Mouse (Mus musculus) kidney, adult 2 months (tissue): ENCODE data around the gene Ifnar2.

Source experiments
- CTCF ChIP-seq: fragments of 200-500 bp; conservative IDR thresholded peaks from 2 replicates; pipeline ENCODE4 v1.5.1; 2011; ENCODE audit warnings: low read depth, mild to moderate bottlenecking, control low read depth, low read length, moderate library complexity, mixed read lengths; ENCODE audit not compliant: insufficient read depth, insufficient read length
- POLR2A ChIP-seq: fragments of 200-500 bp; IDR thresholded peaks from one replicate; pipeline ENCODE4 v1.6.1; 2011; ENCODE audit warnings: low read depth, low read length, control low read depth

DNA sequence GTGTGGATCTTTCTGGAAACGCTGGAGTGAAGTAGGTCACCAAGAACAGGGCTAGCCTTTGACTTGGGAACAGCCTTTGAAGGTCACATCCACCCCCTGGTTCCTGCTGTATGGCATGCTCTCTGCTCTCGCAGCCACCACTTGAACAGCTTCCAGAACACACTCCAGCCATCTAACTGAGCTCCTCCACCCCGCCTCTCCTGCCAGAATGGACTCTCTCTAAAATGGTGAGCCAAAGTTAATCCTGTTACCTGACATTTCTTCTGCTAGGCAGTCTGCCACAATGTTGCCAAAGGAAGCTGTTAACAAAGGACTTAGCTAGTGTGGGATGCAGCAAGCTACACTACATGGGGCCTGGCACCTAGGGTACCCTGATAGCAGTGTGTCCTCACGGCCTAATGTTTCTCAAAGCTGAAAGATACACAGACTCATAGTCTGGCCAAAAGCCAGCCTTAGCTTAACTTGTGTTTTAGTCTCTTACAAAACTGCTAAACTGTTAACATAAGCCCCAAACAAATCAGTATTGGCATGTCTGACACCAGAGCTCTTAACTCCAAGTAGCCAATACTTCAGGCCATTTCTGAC lies 22.3 kb downstream of the Ifnar2 start:
- TF ChIP-seq CTCF (no peak), POLR2A (no peak)
